Mouse (Mus musculus): ENCODE measurements at regions not wholly inside any gene's neighbourhood (a gene's known extent, or its start where the extent isn't known, plus 50 kb on each side); places are given as distances from the start of the nearest gene placed in this dataset.

- TF ChIP-seq E2F4 (IDR thresholded peaks at IDR 0.05; ENCODE audit: borderline replicate concordance, low read depth, low read length) (no peak), ZC3H11A (IDR thresholded peaks at IDR 0.05; ENCODE audit: low read depth, low read length) (no peak), POLR2AphosphoS2 (IDR thresholded peaks at IDR 0.05; ENCODE audit: low read length) (no peak), UBTF (IDR thresholded peaks at IDR 0.05; ENCODE audit: borderline replicate concordance, insufficient read depth, low read depth, low read length) (no peak), ELF1 (IDR thresholded peaks at IDR 0.05; ENCODE audit: low read depth, low read length) (no peak), MAX (IDR thresholded peaks at IDR 0.05; ENCODE audit: low read length) (no peak), SMC3 (IDR thresholded peaks at IDR 0.05; ENCODE audit: low read depth, low read length) (no peak), USF2 (IDR thresholded peaks at IDR 0.05; ENCODE audit: borderline replicate concordance in 1 of 2, insufficient read depth in 1 of 2, low read depth in 1 of 2, low read length in 2 of 2) (no peak), USF1 (IDR thresholded peaks at IDR 0.05; ENCODE audit: low read depth, low read length) (no peak), CTCF (IDR thresholded peaks at IDR 0.05 in 2 of 3, conservative IDR thresholded peaks at IDR 0.05 in 1 of 3; ENCODE audit: control insufficient read depth in 1 of 3, insufficient read depth in 1 of 3, low read depth in 2 of 3, low read length in 3 of 3, poor library complexity in 1 of 3, severe bottlenecking in 1 of 3) (no peak), TCF12 (IDR thresholded peaks at IDR 0.05; ENCODE audit: low read depth, low read length) (no peak), MAZ (IDR thresholded peaks at IDR 0.05; ENCODE audit: low read depth, low read length) (no peak), SIN3A (IDR thresholded peaks at IDR 0.05; ENCODE audit: low read length) (no peak), POLR2AphosphoS5 (IDR thresholded peaks at IDR 0.05; ENCODE audit: borderline replicate concordance, low read depth, low read length) (no peak), ZMIZ1 (IDR thresholded peaks at IDR 0.05; ENCODE audit: low read depth, low read length) (no peak), MEF2A (IDR thresholded peaks at IDR 0.05; ENCODE audit: extremely low read depth, insufficient replicate concordance, low read depth, low read length, poor library complexity, severe bottlenecking) (no peak)
These were observed 56.1 kb upstream of the Rbfox1 start for GRCm38 (mm10) chr16:5829071-5829470.

DNA sequence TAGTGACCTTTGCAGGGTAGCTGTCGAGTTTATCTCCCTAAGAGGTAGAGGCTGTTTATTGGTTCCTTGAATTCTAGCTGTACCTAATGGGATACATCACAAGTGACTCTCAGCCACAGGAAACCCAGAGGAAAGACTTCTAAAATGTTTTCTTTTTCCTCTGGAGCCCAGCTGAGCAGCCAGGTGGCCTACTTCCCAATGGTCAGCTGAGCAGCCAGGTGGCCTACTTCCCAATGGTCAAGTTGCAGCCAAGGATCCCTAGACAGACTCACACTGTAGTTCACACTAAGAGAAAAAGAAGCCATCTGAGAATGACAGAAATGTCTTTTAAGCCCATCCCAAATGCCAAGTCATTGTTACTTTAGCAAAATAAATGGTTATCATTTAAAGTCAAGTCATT, 61.8 kb upstream of the Rbfox1 start:
- no peaks in the 10 kb centered on the region for H3K4me1 ChIP-seq (ENCODE audit: control insufficient read depth in 1 of 2, insufficient read depth in 2 of 2, low read length in 2 of 2)
- H3K4me3 ChIP-seq (ENCODE audit: control insufficient read depth in 1 of 2, insufficient read depth in 1 of 2, low read depth in 2 of 2, low read length in 2 of 2): no peak overlapping the region
- no peaks in the 10 kb centered on the region for H3K36me3 ChIP-seq (ENCODE audit: control insufficient read depth in 1 of 2, insufficient read depth in 2 of 2, low read length in 2 of 2)
- DNase-seq (ENCODE audit: low read depth, low spot score): no peak
- H3K27ac ChIP-seq (ENCODE audit: control insufficient read depth, low read depth, low read length): no peak overlapping the region
- no peaks in the 10 kb centered on the region for H3K9me3 ChIP-seq (replicated peaks; ENCODE audit: insufficient read depth, low read length)
- H3K27me3 ChIP-seq (ENCODE audit: control insufficient read depth in 1 of 2, insufficient read depth in 2 of 2, low read length in 2 of 2): no peaks in the 10 kb centered on the region
- no peaks in the 10 kb centered on the region for H3K79me2 ChIP-seq (ENCODE audit: control insufficient read depth, insufficient read depth, low read length, poor library complexity)
- no peak for TF ChIP-seq KAT2A (conservative IDR thresholded peaks at IDR 0.05; ENCODE audit: low read depth, low read length)
- TF ChIP-seq GATA1 (IDR thresholded peaks at IDR 0.05; ENCODE audit: low read depth, low read length): no peak
- TF ChIP-seq E2F4 (IDR thresholded peaks at IDR 0.05; ENCODE audit: borderline replicate concordance, low read depth, low read length): no peak
- TF ChIP-seq ZC3H11A (IDR thresholded peaks at IDR 0.05; ENCODE audit: low read depth, low read length): no peak
- no peak for TF ChIP-seq GABPA (IDR thresholded peaks at IDR 0.05; ENCODE audit: low read depth, low read length)
- no peak for TF ChIP-seq CHD2 (IDR thresholded peaks at IDR 0.05; ENCODE audit: low read length)
- no peak for TF ChIP-seq POLR2A (IDR thresholded peaks at IDR 0.05; ENCODE audit: control insufficient read depth in 1 of 2, insufficient read depth in 1 of 2, low read depth in 1 of 2, low read length in 2 of 2, poor library complexity in 1 of 2)
- no peak for TF ChIP-seq SMC3 (IDR thresholded peaks at IDR 0.05; ENCODE audit: low read depth, low read length)
- no peak for TF ChIP-seq MYC (IDR thresholded peaks at IDR 0.05; ENCODE audit: low read depth, low read length)
- TF ChIP-seq USF2 (IDR thresholded peaks at IDR 0.05; ENCODE audit: borderline replicate concordance in 1 of 2, insufficient read depth in 1 of 2, low read depth in 1 of 2, low read length in 2 of 2): no peak
- TF ChIP-seq NRF1 (IDR thresholded peaks at IDR 0.05; ENCODE audit: insufficient read depth, low read depth, low read length, poor library complexity, severe bottlenecking): no peak
- no peak for TF ChIP-seq ETS1 (IDR thresholded peaks at IDR 0.05; ENCODE audit: low read depth, low read length)
- TF ChIP-seq HCFC1 (IDR thresholded peaks at IDR 0.05; ENCODE audit: low read depth, low read length): no peak
- no peak for TF ChIP-seq CHD1 (IDR thresholded peaks at IDR 0.05; ENCODE audit: low read depth, low read length)
- TF ChIP-seq RCOR1 (IDR thresholded peaks at IDR 0.05; ENCODE audit: low read depth, low read length): no peak
- no peak overlapping the region for H3K9ac ChIP-seq (ENCODE audit: control insufficient read depth, low read depth, low read length, poor library complexity, severe bottlenecking)

More at GRCm38 (mm10) chr16:5829071-5829470, 56.1 kb upstream of the Rbfox1 start:
- H3K9ac ChIP-seq (ENCODE audit: control insufficient read depth, low read depth, low read length, poor library complexity, severe bottlenecking): no peak overlapping the region
- DNase-seq (ENCODE audit: low read depth, low spot score): no peak
- no peaks in the 10 kb centered on the region for H3K9me3 ChIP-seq (replicated peaks; ENCODE audit: insufficient read depth, low read length)
- H3K4me1 ChIP-seq (ENCODE audit: control insufficient read depth in 1 of 2, insufficient read depth in 2 of 2, low read length in 2 of 2): no peaks in the 10 kb centered on the region
- H3K36me3 ChIP-seq (ENCODE audit: control insufficient read depth in 1 of 2, insufficient read depth in 2 of 2, low read length in 2 of 2): no peaks in the 10 kb centered on the region
- no peak overlapping the region for H3K4me3 ChIP-seq (ENCODE audit: control insufficient read depth in 1 of 2, insufficient read depth in 1 of 2, low read depth in 2 of 2, low read length in 2 of 2)
- no peak overlapping the region for H3K27ac ChIP-seq (ENCODE audit: control insufficient read depth, low read depth, low read length)
- no peaks in the 10 kb centered on the region for H3K79me2 ChIP-seq (ENCODE audit: control insufficient read depth, insufficient read depth, low read length, poor library complexity)
- no peaks in the 10 kb centered on the region for H3K27me3 ChIP-seq (ENCODE audit: control insufficient read depth in 1 of 2, insufficient read depth in 2 of 2, low read length in 2 of 2)
